Mouse (Mus musculus): ENCODE measurements around the gene Tnxb.

DNA sequence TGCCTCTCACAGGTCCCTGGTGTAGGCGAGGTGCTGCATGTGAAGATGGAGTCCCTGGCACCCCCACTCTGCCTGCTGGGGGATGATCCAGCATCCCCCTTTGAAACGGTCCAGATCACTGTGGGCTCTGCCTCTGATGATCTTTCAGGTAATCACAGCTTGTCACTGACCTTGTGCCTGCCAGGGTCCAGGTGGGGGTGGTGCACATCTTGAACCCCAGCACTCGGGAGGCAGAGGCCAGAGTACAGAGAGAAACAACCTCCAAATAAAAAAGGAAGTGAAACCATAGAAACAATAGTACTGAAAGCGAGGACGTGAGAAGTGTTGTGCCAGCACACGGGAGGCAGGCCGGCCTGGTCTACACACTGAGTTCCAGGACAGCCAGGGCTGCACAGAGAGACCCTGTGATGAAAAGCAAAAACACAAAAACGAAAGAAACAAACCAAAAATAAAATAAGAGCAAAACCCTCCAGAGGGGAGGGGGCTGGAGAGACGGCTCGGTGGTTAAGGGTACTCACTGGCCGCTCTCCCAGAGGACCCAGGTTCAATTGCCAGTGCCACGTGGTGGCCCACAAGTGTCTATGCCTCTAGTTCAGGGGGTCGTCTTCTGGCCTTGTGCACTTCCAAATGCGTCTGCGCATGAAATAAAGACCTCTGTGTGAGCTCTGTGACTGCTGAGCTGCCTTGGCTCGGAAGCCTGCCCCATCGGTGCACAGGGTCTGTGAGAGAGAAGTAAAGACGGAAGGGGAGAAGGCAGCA is 21.1 kb upstream of the Tnxb start:
- TF ChIP-seq CTCF (IDR thresholded peaks at IDR 0.05), result no peak
- no peak for TF ChIP-seq EP300 (IDR thresholded peaks at IDR 0.05)
